Mouse (Mus musculus) thymus, adult 2 months (tissue): Measurements from ENCODE around the gene B3galt5. TPM values are rescaled to one million over a fixed set of nuclear protein-coding genes. Genes with fewer than 3 reads are reported as not detected.

ENCODE experiments used
- DNase-seq: peaks from one replicate; pipeline ENCODE4 v3.0.0; 2021
- H3K27ac ChIP-seq: fragments of 200-500 bp; 2 replicates; pipeline ENCODE4 v1.5.1; 2012; ENCODE audit warnings: low read length, control low read depth; ENCODE audit not compliant: control insufficient read depth, insufficient read depth
- H3K27me3 ChIP-seq: fragments of 200-500 bp; 2 replicates; pipeline ENCODE4 v1.6.1; 2012; ENCODE audit warnings: mild to moderate bottlenecking, low read length, moderate library complexity, mixed read lengths; ENCODE audit not compliant: control insufficient read depth, insufficient read depth
- H3K36me3 ChIP-seq: fragments of 200-500 bp; 2 replicates; pipeline ENCODE4 v1.6.1; 2012; ENCODE audit warnings: mild to moderate bottlenecking, low read length, moderate library complexity; ENCODE audit not compliant: control insufficient read depth, insufficient read depth
- H3K4me1 ChIP-seq: fragments of 200-500 bp; replicated peaks from 2 replicates; pipeline ENCODE4 v1.6.1; 2012; ENCODE audit warnings: low read length; ENCODE audit not compliant: control insufficient read depth, insufficient read depth
- H3K4me3 ChIP-seq: fragments of 200-500 bp; 2 replicates; pipeline ENCODE4 v1.5.1; 2012; ENCODE audit warnings: mild to moderate bottlenecking, low read length, control low read depth, moderate library complexity; ENCODE audit not compliant: control insufficient read depth, insufficient read depth
- CTCF ChIP-seq: fragments of 200-500 bp; IDR thresholded peaks from 2 replicates; pipeline ENCODE4 v1.5.1; 2012; ENCODE audit warnings: mild to moderate bottlenecking, control low read depth, low read length, moderate library complexity, borderline replicate concordance; ENCODE audit not compliant: control insufficient read depth, poor library complexity, insufficient read depth; ENCODE audit errors: extremely low read depth
- POLR2A ChIP-seq: fragments of 200-500 bp; IDR thresholded peaks from 2 replicates; pipeline ENCODE4 v1.6.1; 2012; ENCODE audit warnings: mild to moderate bottlenecking, low read length, control low read depth, moderate library complexity; ENCODE audit not compliant: control insufficient read depth, poor library complexity, insufficient read depth; ENCODE audit errors: extremely low read depth
- WGBS: fragments of 180-500 bp; shearing (Covaris S2); methylation state at CpG from one replicate; pipeline ENCODE4 v1.1.7; 2018; 5-methylcytosine and 5-hydroxymethylcytosine counted together
- polyA plus RNA-seq: library from polyadenylated mRNA; depleted of rRNA; stranded (reverse); fragments of >200 nt; gene quantifications from 2 replicates; pipeline ENCODE4 v1.2.3, GENCODE M21; 2012

The B3galt5 gene
- polyA plus RNA-seq, 1 experiment: 3.8 TPM

DNA sequence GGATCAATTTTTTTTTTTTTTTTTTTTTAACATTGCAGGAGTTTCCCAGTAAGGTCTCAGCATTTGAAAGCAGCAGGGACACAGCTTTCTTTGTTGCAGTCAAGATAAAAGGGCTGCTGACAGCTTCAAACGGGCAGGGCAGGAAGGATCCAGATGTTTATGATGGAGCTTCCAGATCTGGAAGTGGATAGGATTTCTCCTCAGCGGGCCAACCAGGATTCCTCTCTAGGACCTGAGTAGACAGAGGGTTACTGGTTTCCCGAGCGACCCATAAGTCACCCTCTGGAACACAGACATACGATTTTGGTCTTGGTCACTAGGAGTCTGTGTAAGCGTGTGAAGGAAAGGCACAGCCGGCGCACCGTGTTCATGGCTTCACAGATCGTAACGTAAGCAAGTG, 112.5 kb downstream of the B3galt5 start:
- Histone ChIP-seq H3K36me3 (no peaks in the 10 kb centered on the region), H3K4me1 (no peaks in the 10 kb centered on the region), H3K27ac (no peak overlapping the region), H3K4me3 (no peak overlapping the region), H3K27me3 (no peaks in the 10 kb centered on the region)
- TF ChIP-seq CTCF (no peak), POLR2A (no peak)
- no peak for DNase-seq
- WGBS: 66% methylated on average over 11 of the region's 11 CpGs

GRCm38 (mm10) chr16:96348766-96349165, 113.2 kb downstream of the B3galt5 start:
- no peak for DNase-seq
- no peak for TF ChIP-seq POLR2A
- TF ChIP-seq CTCF: no peak
- Histone ChIP-seq H3K4me3 (no peak overlapping the region), H3K4me1 (no peaks in the 10 kb centered on the region), H3K27me3 (no peaks in the 10 kb centered on the region), H3K27ac (no peak overlapping the region), H3K36me3 (no peaks in the 10 kb centered on the region)
- WGBS: 84% methylated on average over 5 of the region's 5 CpGs

DNA sequence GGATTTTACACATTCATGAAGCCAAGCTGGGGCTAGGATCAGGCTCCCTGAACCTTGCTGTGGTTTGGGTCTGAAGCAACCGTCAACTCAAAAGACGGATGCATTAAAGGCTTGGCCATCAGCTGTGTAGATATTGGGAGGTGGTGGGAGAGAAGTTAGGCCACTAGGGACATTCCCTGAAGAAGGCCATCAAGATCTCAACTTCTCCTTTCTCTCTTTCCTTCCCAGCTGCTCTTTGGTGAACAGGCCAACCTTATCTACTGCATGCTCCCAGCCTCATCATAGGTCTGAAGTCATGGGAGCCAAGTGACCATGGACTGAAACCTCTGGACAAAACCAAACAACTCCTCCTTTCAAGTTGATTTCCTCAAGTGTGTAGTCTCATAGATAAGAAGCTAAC, 115.9 kb downstream of the B3galt5 start:
- H3K36me3 ChIP-seq: no peaks in the 10 kb centered on the region
- no peaks in the 10 kb centered on the region for H3K27me3 ChIP-seq
- no peak overlapping the region for H3K27ac ChIP-seq
- no peak for TF ChIP-seq CTCF
- TF ChIP-seq POLR2A: no peak
- DNase-seq: no peak
- no peaks in the 10 kb centered on the region for H3K4me1 ChIP-seq
- H3K4me3 ChIP-seq: no peak overlapping the region
- WGBS: 91% methylated on average over 2 of the region's 2 CpGs

DNA sequence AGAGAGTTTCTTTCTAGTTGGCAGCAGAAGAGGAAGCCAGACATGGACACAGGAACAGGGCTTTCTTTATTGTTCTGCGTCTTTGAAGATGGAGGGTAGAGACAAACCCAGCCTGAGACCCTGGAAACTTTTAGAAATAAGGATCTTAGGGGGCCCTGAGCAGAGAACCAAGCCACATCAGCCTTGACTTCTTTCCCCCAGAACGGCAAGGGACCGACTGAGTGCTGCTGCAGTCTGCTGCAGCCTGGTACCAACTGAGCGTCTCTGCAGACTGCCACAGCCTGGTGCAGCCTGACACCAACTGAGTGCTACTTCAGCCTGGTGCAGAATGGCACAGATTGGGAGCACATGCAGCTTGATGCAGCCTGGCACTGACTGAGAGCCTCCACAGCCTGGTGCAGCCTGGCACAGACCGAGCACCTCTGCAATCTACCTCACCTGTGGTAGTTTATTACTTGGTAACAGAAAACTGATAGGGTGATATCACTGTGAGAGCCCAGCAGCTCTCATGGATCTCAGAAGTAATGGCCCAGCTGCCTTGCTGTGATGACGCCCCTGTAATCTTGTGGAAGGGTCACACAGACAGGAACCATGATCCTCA, 117.8 kb downstream of the B3galt5 start:
- Histone ChIP-seq H3K36me3 (no peaks in the 10 kb centered on the region), H3K27ac (no peak overlapping the region), H3K27me3 (no peaks in the 10 kb centered on the region), H3K4me1 (no peaks in the 10 kb centered on the region; the same call in 1 of the 2 replicates), H3K4me3 (no peak overlapping the region)
- WGBS: 81% methylated on average over 6 of the region's 6 CpGs
- no peak for TF ChIP-seq CTCF
- TF ChIP-seq POLR2A: no peak
- no peak for DNase-seq

DNA sequence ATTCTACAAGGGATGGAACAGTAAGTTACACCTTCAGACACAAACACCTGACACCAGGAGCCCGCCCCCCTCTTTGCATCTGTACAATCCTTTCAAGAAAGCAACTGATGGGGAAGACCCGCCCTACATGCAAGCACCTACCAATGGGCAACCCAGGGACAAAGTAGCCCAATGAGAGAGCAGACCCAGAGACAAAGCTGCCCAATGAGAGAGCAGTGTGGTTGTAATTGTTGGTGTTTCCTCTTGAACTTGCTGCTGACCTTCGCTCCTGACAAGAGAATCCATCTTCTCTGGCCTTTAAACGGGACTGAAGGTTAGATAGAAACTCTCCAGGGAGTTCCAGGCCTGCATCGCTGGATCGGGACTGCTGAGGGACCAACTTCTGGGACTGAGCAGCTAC, 118.4 kb downstream of the B3galt5 start:
- no peaks in the 10 kb centered on the region for H3K27me3 ChIP-seq
- no peak for DNase-seq
- no peak for TF ChIP-seq POLR2A
- no peak for TF ChIP-seq CTCF
- H3K4me3 ChIP-seq: no peak overlapping the region
- WGBS: 69% methylated on average over 6 of the region's 6 CpGs
- no peaks in the 10 kb centered on the region; the same call in 1 of the 2 replicates for H3K4me1 ChIP-seq
- no peaks in the 10 kb centered on the region for H3K36me3 ChIP-seq
- no peak overlapping the region for H3K27ac ChIP-seq

GRCm38 (mm10) chr16:96357903-96358302, 122.3 kb downstream of the B3galt5 start:
- 4% methylated on average over 10 of the region's 10 CpGs for WGBS
- peak; percentile 45 for DNase-seq
- TF ChIP-seq POLR2A (no peak), CTCF (0 out of 2 replicates have a peak, but pooled peaks have one; percentile 38)
- H3K36me3 ChIP-seq: no peaks in the 10 kb centered on the region
- H3K27ac ChIP-seq: no peak overlapping the region
- no peaks in the 10 kb centered on the region for H3K27me3 ChIP-seq
- no peaks in the 10 kb centered on the region; the same call in 1 of the 2 replicates for H3K4me1 ChIP-seq
- peak overlapping the region; percentile 28; the same call in 1 of the 2 replicates for H3K4me3 ChIP-seq

DNA sequence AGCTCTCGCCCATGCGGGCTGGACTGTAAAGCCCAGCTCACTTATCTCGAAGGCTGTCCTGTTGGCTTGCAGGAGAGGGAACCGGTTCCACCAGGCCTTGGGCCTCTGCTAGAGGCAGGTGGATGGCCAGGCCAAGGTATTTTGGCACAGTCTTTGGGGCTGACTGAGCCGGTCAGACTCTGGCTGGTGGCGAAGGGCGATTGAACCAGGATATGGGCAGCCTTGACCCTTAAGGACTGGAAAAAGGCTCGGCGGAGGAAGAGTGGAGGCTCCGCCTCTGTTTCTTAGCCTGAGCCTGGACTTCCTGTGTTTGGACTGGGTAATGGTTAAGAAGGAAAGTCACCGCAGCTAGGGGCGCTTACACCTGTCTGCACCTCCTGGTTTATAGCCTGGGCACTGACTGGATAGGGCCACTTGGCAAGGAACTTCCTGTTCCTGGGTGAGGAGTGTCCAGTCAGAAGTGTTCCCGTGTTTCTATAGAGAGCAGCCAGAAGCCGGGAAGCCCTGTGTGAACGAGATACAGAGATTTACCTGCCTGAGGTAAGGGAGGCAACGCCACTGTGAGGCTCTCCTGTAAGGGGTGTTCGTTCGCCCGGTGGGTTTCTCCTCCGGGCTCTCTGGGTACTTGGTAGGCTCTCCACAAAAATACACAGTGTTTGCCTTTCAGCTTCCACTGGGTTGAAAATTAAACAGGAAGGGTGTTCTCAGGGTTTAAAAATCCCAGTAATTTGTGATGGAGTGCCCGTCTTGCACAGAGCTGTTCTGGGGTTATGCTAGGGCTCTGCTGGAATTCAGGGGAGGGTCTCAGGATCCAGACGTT, 125.9 kb downstream of the B3galt5 start:
- TF ChIP-seq CTCF (no peak), POLR2A (no peak)
- H3K36me3 ChIP-seq: no peaks in the 10 kb centered on the region
- WGBS: 82% methylated on average over 22 of the region's 22 CpGs
- H3K4me1 ChIP-seq: no peaks in the 10 kb centered on the region; the same call in 1 of the 2 replicates
- no peak overlapping the region for H3K4me3 ChIP-seq
- no peaks in the 10 kb centered on the region for H3K27me3 ChIP-seq
- DNase-seq: no peak
- H3K27ac ChIP-seq: no peak overlapping the region
